Mouse (Mus musculus) mature B cell (primary cell): ENCODE data around the gene Pyurf.

Source experiments
- in situ Hi-C: fragments of 300-500 bp; cut with MboI; formaldehyde crosslinking; loops from 2 replicates; pipeline ENCODE4 v1.14.3; 2019

Gene Pyurf

GRCm38 (mm10) chr6:57691467-57692261 is at the start of gene Pyurf:
Gene Pyurf (minus strand): TSS chr6:57692078.
- in situ Hi-C loops = loop anchor here (25.0 kb wide), 1 partner anchor 779 kb away; the partner anchor contains the start of genes Nt5c3 and Vmn1r4

DNA sequence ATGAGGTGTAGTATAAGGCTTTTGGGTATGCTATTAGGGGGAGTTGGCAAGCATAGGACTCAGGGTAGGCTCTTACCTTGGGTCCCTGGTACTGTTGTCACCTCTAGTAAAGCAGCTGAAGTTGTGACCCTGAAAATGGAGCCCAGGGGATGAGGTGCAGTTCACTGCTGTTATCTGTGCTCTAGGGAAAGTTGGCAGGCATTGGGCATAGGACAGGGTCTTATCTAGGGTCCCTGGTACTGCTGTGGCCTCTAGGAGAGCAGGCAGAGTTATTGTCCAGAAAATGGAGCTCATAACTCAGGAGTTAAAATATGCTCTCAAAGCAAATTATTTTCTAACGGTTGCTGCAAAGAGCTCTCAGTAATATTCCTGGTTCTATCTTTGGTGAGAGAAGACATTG is 29.5 kb upstream of the Pyurf start:
- in situ Hi-C loops = no loop called here

GRCm38 (mm10) chr6:57711726-57712125 is 19.8 kb upstream of the Pyurf start:
- in situ Hi-C loops = no loop called here

DNA sequence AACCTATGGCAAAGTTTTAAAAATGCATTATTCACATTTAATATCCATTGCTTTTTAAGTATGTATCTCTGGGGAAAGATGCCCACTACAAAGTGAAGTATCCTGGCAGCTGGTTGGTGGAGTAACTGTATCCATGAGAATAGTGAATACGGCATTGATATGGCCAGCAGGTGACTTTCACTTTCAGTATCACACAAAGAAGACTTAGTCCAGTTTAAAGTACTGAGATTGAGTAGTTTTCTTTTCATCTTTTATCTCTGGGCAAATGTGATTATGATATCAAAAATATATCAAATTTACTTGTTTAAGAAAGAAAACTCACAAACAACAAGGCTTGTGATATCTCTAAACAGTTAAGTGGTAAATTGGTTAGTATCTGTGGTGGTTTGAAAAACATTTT is 14.8 kb upstream of the Pyurf start:
- in situ Hi-C loops = no loop called here

DNA sequence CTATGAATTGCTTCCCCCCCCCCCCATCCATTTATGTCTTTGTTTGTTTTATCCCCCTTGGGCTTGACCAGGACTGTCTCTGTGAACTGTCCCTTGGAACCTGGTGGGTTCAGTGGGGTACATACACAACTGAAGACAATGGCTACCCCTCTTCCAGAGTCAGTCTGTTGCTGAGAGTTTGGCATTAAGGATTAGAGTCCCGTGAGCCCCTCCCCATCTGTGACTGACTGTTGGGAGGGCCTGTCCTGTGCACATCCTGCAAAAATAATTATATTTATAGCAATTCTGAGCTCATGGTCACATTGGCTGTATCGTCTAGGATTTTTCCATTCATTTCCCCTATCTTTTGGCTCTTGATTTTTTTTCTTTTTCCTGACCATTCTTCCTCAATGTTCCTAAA is 11.8 kb upstream of the Pyurf start:
- in situ Hi-C loops = no loop called here

DNA sequence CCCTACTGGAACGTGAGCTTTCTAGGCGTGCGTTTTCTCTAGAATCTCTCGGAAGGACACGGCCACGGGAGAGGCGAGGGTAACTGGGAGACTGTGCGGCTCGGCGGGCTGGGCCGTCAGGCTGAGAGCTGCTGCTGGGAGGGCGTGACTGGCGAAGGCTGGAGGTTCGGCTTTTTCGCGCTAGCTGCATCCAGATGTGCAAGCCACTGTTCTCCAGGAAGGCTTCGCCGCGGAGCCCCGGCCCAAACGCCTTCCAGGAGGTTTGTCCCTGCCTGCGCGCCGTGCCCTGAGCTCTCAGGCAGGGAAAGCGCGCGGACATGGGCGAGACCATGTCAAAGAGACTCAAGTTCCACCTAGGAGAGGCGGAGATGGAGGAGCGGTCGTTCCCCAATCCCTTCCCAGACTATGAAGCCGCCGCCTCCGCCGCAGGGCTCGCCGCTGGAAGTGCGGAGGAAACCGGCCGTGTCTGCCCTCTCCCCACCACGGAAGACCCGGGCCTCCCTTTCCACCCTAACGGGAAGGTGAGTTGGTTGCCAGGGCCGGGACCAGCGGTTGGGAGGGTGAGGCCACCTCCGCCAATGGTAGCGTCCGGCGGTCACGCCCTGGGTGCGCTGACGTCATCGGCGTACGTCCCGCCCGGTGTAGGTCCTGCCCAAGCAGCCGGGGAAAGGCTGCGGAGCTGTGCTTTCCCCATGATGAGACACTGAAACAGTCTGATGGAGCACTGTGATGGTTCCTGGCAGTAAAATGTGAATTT is 11.0 kb upstream of the Pyurf start:
- in situ Hi-C loops = no loop called here

GRCm38 (mm10) chr6:57702376-57702742 is 10.5 kb upstream of the Pyurf start, which contains the start of gene Lancl2:
Gene Lancl2 (plus strand): TSS chr6:57702540.
- in situ Hi-C loops = no loop called here

DNA sequence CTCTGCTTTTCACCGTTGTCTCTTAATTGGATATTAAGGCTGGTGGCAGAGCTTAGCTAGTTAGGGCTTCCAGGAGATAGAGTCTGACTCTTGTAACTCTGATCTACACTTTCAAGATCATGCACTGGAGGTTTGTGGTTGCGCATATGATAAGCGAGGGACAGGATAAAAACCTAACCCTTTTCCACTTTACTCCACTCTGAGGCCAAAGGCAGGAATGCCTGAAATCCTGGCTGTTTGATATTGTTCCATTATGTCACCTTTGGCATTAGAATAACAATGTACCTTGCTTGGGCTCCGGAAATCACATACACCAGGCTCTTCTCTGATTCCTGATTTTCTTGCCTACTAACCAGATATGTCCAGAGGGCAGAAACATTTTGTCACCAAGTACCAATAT is 9.8 kb upstream of the Pyurf start:
- in situ Hi-C loops = no loop called here

DNA sequence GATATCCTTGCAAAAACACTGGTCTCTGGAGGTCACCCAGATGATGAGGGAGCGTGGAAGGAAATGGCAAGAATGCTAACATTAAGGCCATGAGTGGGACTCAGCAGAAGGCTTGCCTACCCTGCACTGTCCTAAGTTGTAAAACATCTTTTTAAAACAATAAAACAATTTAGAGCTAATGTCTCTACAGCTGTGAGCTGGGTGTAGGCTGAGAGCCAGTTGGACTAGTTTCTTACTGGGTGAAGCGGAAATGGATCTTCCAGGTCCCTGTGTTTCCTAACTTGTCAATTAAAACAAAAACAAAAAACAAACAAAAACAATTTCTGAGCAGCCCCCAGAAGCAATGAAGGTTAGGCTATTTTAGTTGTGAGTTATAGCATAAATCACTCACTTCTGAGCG is 1.2 kb upstream of the Pyurf start:
- in situ Hi-C loops = loop anchor here (25.0 kb wide), 1 partner anchor 781 kb away; the partner anchor contains the start of genes Nt5c3 and Vmn1r4

GRCm38 (mm10) chr6:57684156-57684555 is 7.7 kb downstream of the Pyurf start:
- in situ Hi-C loops = loop anchor here (25.0 kb wide), 1 partner anchor 772 kb away; the partner anchor contains the start of genes Nt5c3 and Vmn1r4

GRCm38 (mm10) chr6:57661295-57661694 is 30.6 kb downstream of the Pyurf start:
- in situ Hi-C loops = no loop called here

DNA sequence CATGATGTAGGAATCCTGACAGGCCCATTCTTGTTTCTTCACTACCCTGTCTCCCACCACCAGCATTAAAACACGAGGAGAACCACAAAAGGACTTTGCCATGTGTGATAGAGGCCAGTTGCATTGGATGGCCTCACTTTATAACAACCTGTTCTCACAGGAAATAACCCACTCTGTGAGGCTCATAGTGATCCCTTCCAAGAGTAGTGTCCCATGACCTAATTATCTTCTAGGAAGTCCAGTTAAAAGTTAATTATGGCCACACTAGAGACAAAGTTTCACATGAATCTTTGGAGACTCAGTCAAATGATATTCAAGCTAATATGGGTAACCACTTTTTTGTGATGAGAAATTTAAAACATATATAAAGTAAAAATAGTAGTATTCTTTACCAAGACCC is 44.6 kb downstream of the Pyurf start:
- in situ Hi-C loops = no loop called here

DNA sequence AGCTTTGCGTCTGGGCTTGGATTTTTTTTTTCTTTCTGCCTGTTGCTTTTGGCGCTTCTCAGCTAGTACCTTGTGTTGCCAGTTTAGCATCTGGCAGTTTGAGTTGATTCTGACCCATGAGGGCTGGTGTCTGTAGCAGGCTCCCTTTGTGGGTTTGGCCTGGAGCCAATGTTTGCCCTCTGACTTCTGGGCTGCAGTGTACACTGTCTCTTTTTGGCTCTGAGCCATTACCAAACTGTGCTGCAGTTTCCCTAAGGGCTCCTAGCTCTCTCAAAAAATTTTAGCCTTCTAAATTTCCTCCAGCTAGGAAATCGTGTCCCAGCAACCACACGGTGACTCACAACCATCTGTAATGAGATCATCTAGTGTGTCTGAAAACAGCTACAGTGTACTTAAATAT is 50.1 kb downstream of the Pyurf start:
- in situ Hi-C loops = no loop called here

GRCm38 (mm10) chr6:57639531-57639930 is 52.3 kb downstream of the Pyurf start:
- in situ Hi-C loops = no loop called here
